Mouse (Mus musculus) midbrain, postnatal 0 days (tissue): ENCODE data around the gene Shisal2a. TPM values are rescaled to one million over a fixed set of nuclear protein-coding genes. Genes with fewer than 3 reads are reported as not detected.
"Not testable (repeated sequence)": the region's sequence is repeated elsewhere in the genome, so short reads cannot be mapped to it uniquely, and the experiment has no call there.

Experiments used
- ATAC-seq: fragments of 200-750 bp; cut with Nextera tagmentation; 2 replicates; pipeline ENCODE4 v1.8.0; 2017; ENCODE audit warnings: moderate number of reproducible peaks, mild to moderate bottlenecking, moderate TSS enrichment, moderate library complexity; ENCODE audit not compliant: low FRiP score
- DNase-seq: peaks from one replicate; pipeline ENCODE4 v3.0.0-alpha.2; 2015; ENCODE audit warnings: low spot score
- H3K27ac ChIP-seq: fragments of 300-500 bp; sonication (generic); 2 replicates; pipeline ENCODE4 v1.5.1; 2014; ENCODE audit warnings: low read depth, mild to moderate bottlenecking, low read length, mixed read lengths
- H3K27me3 ChIP-seq: fragments of 300-500 bp; sonication (generic); 2 replicates; pipeline ENCODE4 v1.6.1; 2014; ENCODE audit warnings: low read length, control low read depth, mixed read lengths; ENCODE audit not compliant: insufficient read depth
- H3K36me3 ChIP-seq: fragments of 300-500 bp; sonication (generic); 2 replicates; pipeline ENCODE4 v1.6.1; 2014; ENCODE audit warnings: low read length, control low read depth, mixed read lengths; ENCODE audit not compliant: insufficient read depth
- H3K4me1 ChIP-seq: fragments of 300-500 bp; sonication (generic); 2 replicates; pipeline ENCODE4 v1.6.1; 2014; ENCODE audit warnings: mild to moderate bottlenecking, control low read depth, antibody characterized with exemption, low read length, mixed read lengths; ENCODE audit not compliant: insufficient read depth
- H3K4me2 ChIP-seq: fragments of 300-500 bp; sonication (generic); 2 replicates; pipeline ENCODE4 v1.6.1; 2014; ENCODE audit warnings: low read depth, mild to moderate bottlenecking, low read length, mixed read lengths; ENCODE audit not compliant: poor library complexity, severe bottlenecking
- H3K4me3 ChIP-seq: fragments of 300-500 bp; sonication (generic); 2 replicates; pipeline ENCODE4 v1.5.1; 2014; ENCODE audit warnings: low read depth, mild to moderate bottlenecking, low read length, moderate library complexity
- H3K9ac ChIP-seq: fragments of 300-500 bp; sonication (generic); replicated peaks from 2 replicates; pipeline ENCODE4 v1.6.1; 2014; ENCODE audit warnings: mild to moderate bottlenecking, low read length, moderate library complexity, mixed read lengths; ENCODE audit not compliant: poor library complexity, severe bottlenecking
- H3K9me3 ChIP-seq: fragments of 300-500 bp; sonication (generic); 2 replicates; pipeline ENCODE4 v1.6.1; 2016; ENCODE audit warnings: low read length, control low read depth
- CTCF ChIP-seq: IDR thresholded peaks from 2 replicates; pipeline ENCODE4 v1.5.1; 2016; ENCODE audit warnings: antibody characterized with exemption, mild to moderate bottlenecking
- WGBS: fragments of 180-500 bp; shearing (Covaris S2); extraction: QIAGEN DNeasy Blood & Tissue Kit; methylation state at CpG from one replicate; pipeline ENCODE4 v1.1.7; 2014; 5-methylcytosine and 5-hydroxymethylcytosine counted together
- polyA plus RNA-seq: library from polyadenylated mRNA; unstranded; fragments of >200 nt; fragmentation: Nextera tagmentation; extraction: Ambion mirVana; gene quantifications from 2 replicates; pipeline ENCODE4 v1.2.1, GENCODE M21; 2015
- total RNA-seq: library from RNA; depleted of rRNA; stranded (reverse); fragments of >200 nt; gene quantifications from 2 replicates; pipeline ENCODE4 v1.2.3, GENCODE M21; 2014

Gene Shisal2a
- total and polyA plus RNA-seq, 2 experiments from 2014 or later: 0.49 to 15.5 TPM

- Histone ChIP-seq H3K4me3 (peak overlapping the region; percentile 10; the same call in 1 of the 2 replicates), H3K4me2 (peak overlapping the region; percentile 28), H3K4me1 (peaks cover 26% of the 10 kb centered on the region), H3K27ac (peak overlapping the region; percentile 93), H3K27me3 (no peaks in the 10 kb centered on the region), H3K36me3 (no peaks in the 10 kb centered on the region), H3K9me3 (no peaks in the 10 kb centered on the region), H3K9ac (peak overlapping the region; percentile 29)
- peak; percentile 91 for ATAC-seq
- peak; percentile 94 for DNase-seq
- 4% methylated on average over 28 of the region's 28 CpGs for WGBS
- peak; percentile 26 for TF ChIP-seq CTCF
Measured at GRCm38 (mm10) chr4:108360136-108361055, 22.8 kb downstream of the Shisal2a start.

- peak overlapping the region; percentile 93 for H3K27ac ChIP-seq
- H3K36me3 ChIP-seq: no peaks in the 10 kb centered on the region
- WGBS: 19% methylated on average over 4 of the region's 4 CpGs
Measured at GRCm38 (mm10) chr4:108358498-108358897, 24.7 kb downstream of the Shisal2a start.

GRCm38 (mm10) chr4:108357458-108357857, 25.7 kb downstream of the Shisal2a start:
- Histone ChIP-seq H3K9ac (no peak overlapping the region), H3K9me3 (no peaks in the 10 kb centered on the region), H3K4me3 (no peak overlapping the region), H3K36me3 (no peaks in the 10 kb centered on the region), H3K27me3 (no peaks in the 10 kb centered on the region), H3K27ac (no peak overlapping the region), H3K4me2 (no peak overlapping the region), H3K4me1 (peaks cover 18% of the 10 kb centered on the region; the same call in 1 of the 2 replicates)
- whole genome bisulfite sequencing: 96% methylated on average over 8 of the region's 8 CpGs
- no peak for TF ChIP-seq CTCF
- no peak for DNase-seq
- ATAC-seq: no peak

More at GRCm38 (mm10) chr4:108358498-108358897, 24.7 kb downstream of the Shisal2a start:
- TF ChIP-seq CTCF: no peak
- DNase-seq (no peak), ATAC-seq (no peak)
- Histone ChIP-seq H3K27me3 (no peaks in the 10 kb centered on the region), H3K4me2 (no peak overlapping the region), H3K9ac (no peak overlapping the region), H3K4me1 (peaks cover 23% of the 10 kb centered on the region), H3K4me3 (no peak overlapping the region), H3K9me3 (no peaks in the 10 kb centered on the region)

- H3K4me2 ChIP-seq, H3K27ac ChIP-seq, H3K9me3 ChIP-seq, DNase-seq, H3K27me3 ChIP-seq, H3K4me3 ChIP-seq, ATAC-seq, H3K36me3 ChIP-seq, H3K9ac ChIP-seq, H3K4me1 ChIP-seq: not testable (repeated sequence)
Measured at GRCm38 (mm10) chr4:108353591-108353990, 29.6 kb downstream of the Shisal2a start.

GRCm38 (mm10) chr4:108350819-108351218, 32.3 kb downstream of the Shisal2a start:
- Histone ChIP-seq H3K4me2 (no peak overlapping the region), H3K27me3 (no peaks in the 10 kb centered on the region), H3K4me1 (no peaks in the 10 kb centered on the region), H3K27ac (no peak overlapping the region), H3K4me3 (no peak overlapping the region), H3K36me3 (no peaks in the 10 kb centered on the region), H3K9ac (no peak overlapping the region), H3K9me3 (no peaks in the 10 kb centered on the region)
- 8% methylated on average over 8 of the region's 8 CpGs for WGBS
- ATAC-seq: no peak
- TF ChIP-seq CTCF: no peak
- peak; percentile 51 for DNase-seq

- no peak for ATAC-seq
- WGBS: 50% methylated on average over 8 of the region's 8 CpGs
- no peak for DNase-seq
- Histone ChIP-seq H3K36me3 (no peaks in the 10 kb centered on the region), H3K9ac (no peak overlapping the region), H3K4me3 (no peak overlapping the region), H3K4me1 (no peaks in the 10 kb centered on the region), H3K27me3 (no peaks in the 10 kb centered on the region), H3K4me2 (no peak overlapping the region), H3K27ac (no peak overlapping the region), H3K9me3 (no peaks in the 10 kb centered on the region)
- no peak for TF ChIP-seq CTCF
Measured at GRCm38 (mm10) chr4:108349836-108350547, 33.2 kb downstream of the Shisal2a start.
